Mouse (Mus musculus): ENCODE results near the gene Narf.

- TF ChIP-seq CTCF (IDR thresholded peaks at IDR 0.05; ENCODE audit: insufficient read depth, low read depth, low read length) (no peak), POLR2A (IDR thresholded peaks at IDR 0.05; ENCODE audit: insufficient read depth, low read depth, low read length) (no peak)
Measured at GRCm38 (mm10) chr11:121282911-121283310, 45.9 kb downstream of the Narf start.

Measured in olfactory bulb, adult 2 months (tissue).